In genomic region chr10:130322637-130323036, GRCm38 (mm10) we compare ENCODE assay signal across 13 mouse cellular contexts. TPM values are rescaled to one million over a fixed set of nuclear protein-coding genes. Genes with fewer than 3 reads are reported as not detected.
DNase-seq lines count a peak whose midpoint lies in the region; ATAC-seq and TF ChIP-seq lines count a peak whose summit lies in the region.
"Had no signal": no experiment of that assay in that cellular context is flagged by ENCODE, and none has a peak within 500 bp of the region (broad histone marks: within the 10 kb centered on the region; RNA-seq: fewer than 3 reads in every experiment).

Tespa1 (plus strand) TSS chr10:130322870.

- H3K4me2 ChIP-seq in intestine, postnatal 0 days (replicated peaks; ENCODE audit: low read depth) = no peak within 1 kb of the TSS

- H3K27me3 ChIP-seq in megakaryocyte, embryonic 14.5 days (replicated peaks) = no peaks in the 10 kb centered on the region
- no peaks in the 10 kb centered on the region for H3K27me3 ChIP-seq in intestine, postnatal 0 days (replicated peaks; ENCODE audit: control insufficient read depth, insufficient read depth, low read length)

- peak within 1 kb of the TSS; percentile 74 for H3K4me3 ChIP-seq in megakaryocyte, embryonic 14.5 days (replicated peaks)
- H3K4me3 ChIP-seq in intestine, postnatal 0 days (ENCODE audit: low read depth, low read length) = no peak within 1 kb of the TSS
- H3K4me3 ChIP-seq: forebrain, embryonic 10.5 days had no signal

- no peaks in the 10 kb centered on the region for H3K36me3 ChIP-seq in megakaryocyte, embryonic 14.5 days (replicated peaks; ENCODE audit: low read length)
- H3K36me3 ChIP-seq in intestine, postnatal 0 days (ENCODE audit: control insufficient read depth, insufficient read depth) = no peaks in the 10 kb centered on the region
- H3K36me3 ChIP-seq: forebrain, embryonic 10.5 days had no signal

- 78% methylated on average over 5 of the region's 5 CpGs for WGBS in intestine, postnatal 0 days

- peak; percentile 97 to 99 for ATAC-seq in hematopoietic stem cell, adult 5-6 weeks (replicated peaks in 1 of 2; ENCODE audit: insufficient read depth in 1 of 2, low FRiP score in 2 of 2, low TSS enrichment in 1 of 2, low read depth in 1 of 2, poor library complexity in 2 of 2, severe bottlenecking in 2 of 2)
- no peak for ATAC-seq in intestine, postnatal 0 days

- H3K9ac ChIP-seq in intestine, postnatal 0 days (ENCODE audit: low read depth, low read length) = no peak within 1 kb of the TSS

- H3K9me3 ChIP-seq in megakaryocyte, embryonic 14.5 days = no peaks in the 10 kb centered on the region
- H3K9me3 ChIP-seq in intestine, postnatal 0 days (ENCODE audit: control insufficient read depth) = no peaks in the 10 kb centered on the region
- H3K9me3 ChIP-seq: forebrain, embryonic 10.5 days had no signal

- peaks cover 15% of the 10 kb centered on the region for H3K4me1 ChIP-seq in megakaryocyte, embryonic 14.5 days
- no peaks in the 10 kb centered on the region for H3K4me1 ChIP-seq in intestine, postnatal 0 days (replicated peaks; ENCODE audit: control insufficient read depth, insufficient read depth, low read length)
- H3K4me1 ChIP-seq: forebrain, embryonic 10.5 days had no signal

- DNase-seq in heart, adult 18-20 months = peak; percentile 6 to 25
- DNase-seq in heart, postnatal 36 days = no peak
- peak; percentile 92 for DNase-seq in thymus, postnatal 0 days (ENCODE audit: low spot score)
- no peak for DNase-seq in retina, embryonic 14.5 days (ENCODE audit: low spot score)
- no peak for DNase-seq in adrenal gland, postnatal 10 days
- DNase-seq: adrenal gland, adult 8-10 months; kidney, adult 11 months; right cerebral cortex, postnatal 4 days had no signal

- intact Hi-C loops in heart, postnatal 36 days (cut with DNase I) = no loop called here

- H3K27ac ChIP-seq in intestine, postnatal 0 days (ENCODE audit: low read depth, low read length) = no peak within 1 kb of the TSS
- H3K27ac ChIP-seq: forebrain, embryonic 10.5 days had no signal

- TF ChIP-seq CTCF in intestine, postnatal 0 days (IDR thresholded peaks at IDR 0.05; ENCODE audit: low read depth) = no peak

RNA-seq across cellular contexts. Expression of gene Tespa1, which starts in this region (rescaled TPM):
- total RNA-seq in heart, adult 18-20 months (2021) = 1 to 10 TPM in 1 of 2 experiments, under 1 TPM in 1; 0.37 to 3.2 TPM
- under 1 TPM; 0.28 to 0.33 TPM for total RNA-seq in heart, postnatal 36 days (2021)
- 123 and 178 TPM in 2 replicates for total RNA-seq in hematopoietic stem cell, adult 5-6 weeks (2017)
- polyA plus RNA-seq in megakaryocyte, embryonic 14.5 days (2012; ENCODE audit: insufficient read depth, low replicate concordance) = 0.50 TPM in 1 of 2 replicates, not detected in the other
- 143 and 188 TPM in 2 replicates for polyA plus RNA-seq in thymus, postnatal 0 days (2015; fragmentation: Nextera tagmentation; extraction: Ambion mirVana)
- total RNA-seq in adrenal gland, postnatal 10 days (2021) = 1 to 10 TPM in 1 of 2 experiments, under 1 TPM in 1; 0.87 to 2.0 TPM
- 0.48 and 0.64 TPM in 2 replicates for polyA plus RNA-seq in intestine, postnatal 0 days (2015; fragmentation: Nextera tagmentation; extraction: Ambion mirVana)
- polyA plus RNA-seq: C2C12 had no signal

Comparison
In these comparisons a context has a peak if more than half of its experiments do, and no peak if none do; other contexts are left out.
1. RNA of gene Tespa1 (total RNA-seq): 123 to 178 TPM in hematopoietic stem cell, adult 5-6 weeks; 0.37 to 3.2 TPM in heart, adult 18-20 months, 0.87 to 2.0 TPM in adrenal gland, postnatal 10 days and 0.28 to 0.33 TPM in heart, postnatal 36 days; every median in the first group is over 10 times any median in the second.
2. RNA of gene Tespa1 (polyA plus RNA-seq): 143 to 188 TPM in thymus, postnatal 0 days; 0.48 to 0.64 TPM in intestine, postnatal 0 days and 0.50 TPM in megakaryocyte, embryonic 14.5 days; every median in the first group is over 10 times any median in the second.
3. DNase-seq: peak in heart, adult 18-20 months (2 of 2) and thymus, postnatal 0 days (single experiment); none in heart, postnatal 36 days (0 of 2), retina, embryonic 14.5 days (single experiment) and adrenal gland, postnatal 10 days (single experiment).